Mouse (Mus musculus): ENCODE data around the gene Ccdc33. TPM values are rescaled to one million over a fixed set of nuclear protein-coding genes. Genes with fewer than 3 reads are reported as not detected.
A peak's percentile ranks its signal among the peaks of the same experiment; 100 is the strongest.

Ccdc33 gene
- total RNA-seq, 2 experiments from 2014 or later: not detected

DNA sequence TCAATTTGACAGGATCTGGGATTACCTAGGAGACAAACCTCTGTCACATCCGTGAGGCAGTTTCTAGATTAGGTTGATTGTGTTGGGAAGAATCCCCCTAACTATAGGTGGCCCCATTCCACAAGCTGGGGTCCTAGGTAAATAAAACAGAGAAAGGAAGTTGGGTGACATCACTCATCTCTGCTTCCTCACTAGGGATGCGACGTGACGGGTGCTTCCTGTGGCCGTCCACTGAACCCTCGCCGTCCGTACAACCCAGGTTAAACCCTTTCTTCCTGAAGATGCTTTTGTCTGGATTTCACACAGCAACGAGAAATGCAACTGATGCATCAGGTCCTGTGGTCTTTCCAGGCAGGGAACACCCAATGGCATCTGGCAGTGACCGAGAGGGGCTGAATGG, 71.6 kb downstream of the Ccdc33 start:
- H3K4me3 ChIP-seq: no peak overlapping the region
- no peak overlapping the region for H3K27ac ChIP-seq
- no peak for TF ChIP-seq CTCF (IDR thresholded peaks at IDR 0.05)
- intact Hi-C loops (cut with DNase I): no loop called here
- DNase-seq: no peak

DNA sequence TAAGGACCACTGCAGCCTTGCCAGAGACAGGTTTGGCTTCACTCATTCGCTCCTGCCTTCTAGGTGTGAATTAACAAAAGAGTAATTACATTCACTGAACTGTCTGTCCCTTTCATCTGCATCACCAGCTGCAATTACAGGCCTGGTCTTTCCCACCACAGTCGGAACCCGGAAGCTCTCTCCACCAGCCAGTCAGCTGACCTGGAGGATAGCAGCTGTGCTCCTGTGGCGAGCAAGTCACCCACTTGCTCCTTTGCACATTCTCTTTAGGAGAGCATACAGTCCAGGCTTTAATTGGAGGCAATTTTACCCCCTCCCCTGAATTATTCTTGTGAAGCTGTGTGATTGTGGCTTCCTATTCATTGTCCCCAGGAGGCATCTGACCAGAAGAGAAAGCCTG, 73.0 kb downstream of the Ccdc33 start:
- Histone ChIP-seq H3K27ac (peak overlapping the region; percentile 28; the same call in 1 of the 2 replicates), H3K4me3 (no peak overlapping the region)
- no peak for DNase-seq
- no peak for TF ChIP-seq CTCF (IDR thresholded peaks at IDR 0.05)
- intact Hi-C loops (cut with DNase I): no loop called here

- no peak for DNase-seq
- Histone ChIP-seq H3K27ac (peak overlapping the region; percentile 28), H3K4me3 (no peak overlapping the region)
- TF ChIP-seq CTCF (IDR thresholded peaks at IDR 0.05): no peak
- intact Hi-C loops (cut with DNase I): no loop called here
Measured at GRCm38 (mm10) chr9:58044828-58045227, 73.8 kb downstream of the Ccdc33 start.

DNA sequence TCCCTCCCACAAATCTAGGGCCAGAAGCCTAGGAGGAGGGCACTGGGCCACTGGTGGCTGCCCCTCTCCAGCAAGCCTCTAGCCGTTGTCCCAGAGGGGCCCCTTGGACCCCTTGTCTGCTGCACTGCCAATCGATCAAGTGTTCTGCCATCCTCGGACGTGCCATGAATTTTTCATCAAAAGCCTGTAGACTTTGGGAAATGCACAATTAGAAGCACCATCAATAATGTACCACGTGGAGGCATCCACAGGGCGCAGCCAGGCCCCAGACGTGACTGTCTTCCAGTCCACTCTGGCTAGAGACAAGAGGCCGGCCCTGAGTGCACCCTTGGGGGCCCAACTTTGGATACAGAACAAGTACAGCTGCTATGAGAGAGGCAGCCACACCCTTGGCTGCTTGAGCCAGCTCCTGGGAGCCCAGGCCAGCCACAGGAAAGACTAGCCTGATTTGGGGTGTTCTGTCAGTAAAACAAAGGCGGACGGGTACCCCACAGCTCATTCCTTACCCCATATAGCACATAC, 75.1 kb downstream of the Ccdc33 start:
- Histone ChIP-seq H3K27ac (peak overlapping the region; percentile 71), H3K4me3 (no peak overlapping the region)
- intact Hi-C loops (cut with DNase I): no loop called here
- no peak for TF ChIP-seq CTCF (IDR thresholded peaks at IDR 0.05)
- peak; percentile 89 for DNase-seq

- TF ChIP-seq CTCF (IDR thresholded peaks at IDR 0.05): no peak
- DNase-seq: peak; percentile 57
- Histone ChIP-seq H3K4me3 (no peak overlapping the region), H3K27ac (peak overlapping the region; percentile 71)
- intact Hi-C loops (cut with DNase I): no loop called here
Measured at GRCm38 (mm10) chr9:58042391-58042790, 76.2 kb downstream of the Ccdc33 start.

GRCm38 (mm10) chr9:58040977-58041376, 77.6 kb downstream of the Ccdc33 start:
- intact Hi-C loops (cut with DNase I): no loop called here
- Histone ChIP-seq H3K4me3 (no peak overlapping the region), H3K27ac (peak overlapping the region; percentile 71)
- DNase-seq: no peak
- TF ChIP-seq CTCF (IDR thresholded peaks at IDR 0.05): no peak

DNA sequence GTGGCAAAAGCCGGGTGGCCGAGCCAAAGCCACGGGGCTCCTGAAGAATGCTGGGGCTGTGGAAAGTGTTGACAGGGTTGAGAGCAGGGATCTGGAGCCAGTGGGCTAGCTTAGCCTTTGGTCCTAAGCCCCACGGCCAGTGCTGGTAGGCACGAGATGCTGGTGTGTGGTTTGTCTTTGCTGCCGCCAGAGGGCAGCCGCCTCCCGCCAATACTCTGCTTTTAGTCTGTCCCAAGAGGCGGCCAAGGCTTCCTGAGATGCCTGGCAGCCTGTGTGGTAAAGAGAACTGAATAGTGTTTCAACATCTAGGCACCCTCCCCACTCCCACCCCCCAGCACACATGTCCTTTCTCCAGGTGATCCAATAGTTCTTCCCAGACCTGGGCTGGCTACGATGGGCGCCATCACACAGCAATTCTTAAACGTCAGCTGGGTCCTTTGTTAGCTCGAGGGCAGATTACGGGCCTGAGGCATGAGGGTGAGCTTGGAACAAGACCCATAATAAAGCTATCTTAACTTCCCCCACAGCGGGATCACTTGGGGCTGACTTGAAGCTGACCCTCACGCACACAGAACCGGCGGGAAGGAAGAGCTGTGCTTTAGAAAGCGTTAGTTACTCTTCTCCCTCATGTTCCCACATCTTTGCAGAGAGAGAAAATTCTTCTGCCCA, 80.0 kb downstream of the Ccdc33 start:
- DNase-seq: peak; percentile 82
- peak; percentile 96 for TF ChIP-seq CTCF (IDR thresholded peaks at IDR 0.05)
- no peak overlapping the region for H3K4me3 ChIP-seq
- intact Hi-C loops (cut with DNase I): loop anchor here (1.0 to 5.0 kb wide), 2 partner anchors 166 to 234 kb away; partner anchors contain the start of genes Islr and Islr2
- H3K27ac ChIP-seq: peak overlapping the region; percentile 7; the same call in 1 of the 2 replicates

GRCm38 (mm10) chr9:58036961-58037360, 81.7 kb downstream of the Ccdc33 start:
- intact Hi-C loops (cut with DNase I): loop anchor here (5.0 kb wide), 1 partner anchor 235 kb away; no protein-coding TSS in a partner anchor
- Histone ChIP-seq H3K27ac (no peak overlapping the region), H3K4me3 (no peak overlapping the region)
- DNase-seq: no peak
- TF ChIP-seq CTCF (IDR thresholded peaks at IDR 0.05): no peak

- no peak overlapping the region for H3K4me3 ChIP-seq
- TF ChIP-seq CTCF (IDR thresholded peaks at IDR 0.05): no peak
- DNase-seq: no peak
- intact Hi-C loops (cut with DNase I): loop anchor here (5.0 kb wide), 1 partner anchor 236 kb away; no protein-coding TSS in a partner anchor
- H3K27ac ChIP-seq: no peak overlapping the region
Measured at GRCm38 (mm10) chr9:58035951-58036698, 82.5 kb downstream of the Ccdc33 start.

DNA sequence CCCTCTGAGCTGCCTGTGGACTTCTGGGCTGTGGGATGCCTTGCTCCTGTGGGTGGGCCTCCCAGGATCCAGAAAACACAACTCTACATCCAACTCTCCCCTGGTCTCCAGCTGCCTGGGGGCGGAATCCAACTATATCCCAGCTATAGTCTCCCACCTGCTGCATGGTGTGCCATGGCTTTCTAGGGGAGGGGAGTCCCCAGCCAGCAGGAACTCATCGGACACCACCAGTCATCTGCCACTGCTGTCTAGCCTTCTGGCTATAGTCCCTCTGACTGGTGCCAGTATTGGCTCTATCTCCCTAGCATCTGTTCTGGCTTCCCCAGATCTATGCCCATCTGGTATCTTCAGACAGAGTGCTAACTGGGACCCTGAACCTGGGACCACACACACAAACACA, 83.1 kb downstream of the Ccdc33 start:
- intact Hi-C loops (cut with DNase I): loop anchor here (5.0 kb wide), 1 partner anchor 237 kb away; no protein-coding TSS in a partner anchor

DNA sequence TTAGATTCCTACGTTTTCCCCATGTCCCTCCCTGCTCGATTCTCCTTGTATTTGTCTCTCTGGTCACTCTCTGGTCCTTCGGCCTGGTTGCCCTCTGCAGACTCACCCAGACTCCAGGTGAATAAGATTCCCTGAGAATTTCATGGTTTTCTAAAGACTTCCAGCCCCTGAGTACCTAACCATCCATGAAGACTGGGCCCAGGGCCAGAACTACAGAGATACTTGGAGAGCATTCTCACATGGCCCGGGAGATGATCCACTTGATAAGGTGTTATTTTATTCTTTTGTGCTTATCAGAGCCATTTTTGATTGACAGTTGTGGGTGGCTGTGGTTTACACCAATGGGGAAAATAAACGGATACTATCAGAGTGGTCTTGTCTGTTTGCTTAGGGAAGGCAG, 86.7 kb downstream of the Ccdc33 start:
- no peak for TF ChIP-seq CTCF (IDR thresholded peaks at IDR 0.05)
- H3K27ac ChIP-seq: no peak overlapping the region
- intact Hi-C loops (cut with DNase I): no loop called here
- DNase-seq: no peak
- H3K4me3 ChIP-seq: no peak overlapping the region

More for the DNA sequence above, 83.1 kb downstream of the Ccdc33 start:
- no peak for TF ChIP-seq CTCF (IDR thresholded peaks at IDR 0.05)
- no peak for DNase-seq
- H3K4me3 ChIP-seq: no peak overlapping the region
- no peak overlapping the region for H3K27ac ChIP-seq

- no peak for DNase-seq
- intact Hi-C loops (cut with DNase I): no loop called here
- H3K4me3 ChIP-seq: no peak overlapping the region
- H3K27ac ChIP-seq: no peak overlapping the region
- TF ChIP-seq CTCF (IDR thresholded peaks at IDR 0.05): no peak
Measured at GRCm38 (mm10) chr9:58029635-58030034, 89.0 kb downstream of the Ccdc33 start.

- no peak for DNase-seq
- no peak overlapping the region for H3K4me3 ChIP-seq
- no peak for TF ChIP-seq CTCF (IDR thresholded peaks at IDR 0.05)
- H3K27ac ChIP-seq: no peak overlapping the region
- intact Hi-C loops (cut with DNase I): no loop called here
Measured at GRCm38 (mm10) chr9:58028841-58029240, 89.8 kb downstream of the Ccdc33 start.

Measured in gastrocnemius, adult 2 months (tissue).